Mouse (Mus musculus) heart, adult 8-10 months (tissue): Measurements from ENCODE around the gene Ivd. TPM values are rescaled to one million over a fixed set of nuclear protein-coding genes. Genes with fewer than 3 reads are reported as not detected.

Source experiments
- DNase-seq: peaks from one replicate; pipeline ENCODE4 v3.0.0; 2022; ENCODE audit warnings: low spot score
- total RNA-seq, 4 experiments: library from RNA; stranded (reverse); gene quantifications; 2 replicates each; pipeline ENCODE4 v1.2.4; 2022

The Ivd gene
- total RNA-seq, 4 experiments from 2014 or later, result 383 to 490 (median 481) TPM

DNA sequence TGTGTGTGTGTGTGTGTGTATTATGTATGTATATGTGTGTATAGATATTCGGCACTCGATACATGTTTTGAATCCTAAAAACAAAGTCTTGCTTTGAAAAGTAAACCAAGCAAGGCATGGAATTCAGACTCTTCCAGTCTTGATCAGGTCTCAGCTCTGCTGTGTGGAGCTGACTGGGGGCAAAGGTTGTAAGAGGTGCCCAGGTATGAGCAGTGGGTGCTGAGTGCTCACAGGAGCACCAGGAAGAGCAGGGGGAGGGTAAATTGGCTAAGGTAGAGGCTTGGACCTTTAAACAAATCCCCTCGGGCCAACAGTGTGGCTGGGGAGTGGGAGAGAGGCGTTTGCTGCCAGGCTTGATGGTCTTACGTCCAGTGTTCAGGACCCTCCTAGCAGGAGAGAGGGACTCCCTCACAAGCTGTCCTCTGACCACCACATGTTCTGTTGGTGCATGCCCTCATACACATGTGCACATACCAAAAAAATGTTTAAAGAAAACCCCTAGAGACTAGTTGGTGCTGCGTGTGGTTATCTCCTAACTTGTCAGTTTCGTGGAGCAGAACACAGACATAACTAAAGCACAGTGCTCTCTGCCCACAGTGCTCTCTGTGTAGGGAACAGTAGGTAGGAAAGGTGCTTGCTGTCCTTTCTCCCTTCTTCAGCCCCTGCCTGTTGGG lies 49.0 kb downstream of the Ivd start:
- DNase-seq, result no peak

DNA sequence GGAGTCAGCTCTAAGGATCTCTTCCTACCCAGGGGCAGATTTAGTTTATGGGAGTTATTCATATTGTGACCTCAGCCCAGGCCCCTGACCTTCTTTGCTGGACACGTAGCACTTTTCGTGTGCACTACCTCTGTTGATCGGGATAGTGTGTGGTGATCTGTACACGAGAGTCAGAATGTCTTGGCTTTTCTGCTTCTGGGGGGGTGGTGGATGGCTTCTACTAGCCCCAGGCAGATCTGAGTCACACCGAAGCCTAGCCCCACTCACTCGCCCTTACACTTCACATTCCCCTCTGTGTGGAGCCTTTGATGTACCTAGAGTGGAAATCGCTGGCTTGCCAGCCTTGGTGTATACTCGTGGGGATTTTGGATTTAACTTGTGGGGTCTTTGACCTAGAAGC lies 51.0 kb downstream of the Ivd start:
- DNase-seq, result no peak

- no peak for DNase-seq
Measured at GRCm38 (mm10) chr2:118913551-118914276, 52.0 kb downstream of the Ivd start.

- DNase-seq, result no peak
Measured at GRCm38 (mm10) chr2:118914685-118915084, 52.9 kb downstream of the Ivd start.

- no peak for DNase-seq
Measured at GRCm38 (mm10) chr2:118916436-118916835, 54.7 kb downstream of the Ivd start.

- DNase-seq, result no peak
Measured at GRCm38 (mm10) chr2:118918543-118918942, 56.8 kb downstream of the Ivd start.

- no peak for DNase-seq
Measured at GRCm38 (mm10) chr2:118920428-118920827, 58.7 kb downstream of the Ivd start.

GRCm38 (mm10) chr2:118925952-118926351 lies 64.2 kb downstream of the Ivd start:
- DNase-seq, result no peak

- DNase-seq, result peak; percentile 70
Measured at GRCm38 (mm10) chr2:118926361-118926997, 64.7 kb downstream of the Ivd start, which contains the start of gene Chst14. Chst14 (plus strand) TSS chr2:118926496.

DNA sequence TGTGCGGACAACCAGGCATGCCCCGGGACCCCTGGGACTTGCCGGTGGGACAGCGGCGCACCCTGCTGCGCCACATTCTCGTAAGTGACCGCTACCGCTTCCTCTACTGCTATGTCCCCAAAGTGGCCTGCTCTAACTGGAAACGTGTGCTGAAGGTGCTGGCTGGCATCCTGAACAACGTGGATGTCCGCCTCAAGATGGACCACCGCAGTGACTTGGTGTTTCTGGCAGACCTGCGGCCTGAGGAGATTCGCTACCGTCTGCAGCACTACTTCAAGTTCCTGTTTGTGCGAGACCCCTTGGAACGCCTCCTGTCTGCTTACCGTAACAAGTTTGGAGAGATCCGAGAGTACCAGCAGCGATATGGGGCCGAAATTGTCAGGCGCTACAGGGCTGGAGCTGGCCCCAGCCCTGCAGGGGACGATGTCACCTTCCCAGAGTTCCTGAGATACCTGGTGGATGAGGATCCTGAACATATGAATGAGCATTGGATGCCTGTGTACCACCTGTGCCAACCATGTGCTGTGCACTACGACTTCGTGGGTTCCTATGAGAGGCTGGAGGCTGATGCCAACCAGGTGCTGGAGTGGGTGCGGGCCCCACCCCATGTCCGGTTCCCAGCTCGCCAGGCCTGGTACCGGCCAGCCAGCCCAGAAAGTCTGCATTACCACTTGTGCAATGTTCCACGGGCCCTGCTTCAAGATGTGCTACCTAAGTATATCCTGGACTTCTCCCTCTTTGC lies 65.4 kb downstream of the Ivd start:
- DNase-seq, result no peak

Other genes with a start within 250 kb of the Ivd start
- gene Pak6, start 198.7 kb upstream of the Ivd start, total RNA-seq, result 10 to 100 TPM in 3 of 4 experiments, 1 to 10 TPM in 1; 7.5 to 13.4 (median 11.4) TPM
- 1 to 10 TPM; 1.0 to 3.1 (median 1.7) TPM for gene Ankrd63, start 158.0 kb upstream of the Ivd start, total RNA-seq
- gene Plcb2, start 133.5 kb upstream of the Ivd start, total RNA-seq, result 1 to 10 TPM; 2.2 to 3.3 (median 2.5) TPM
- 10 to 100 TPM; 33.0 to 45.2 (median 33.9) TPM for gene Inafm2, start 116.2 kb upstream of the Ivd start, total RNA-seq
- gene Ccdc9b, start 99.3 kb upstream of the Ivd start, total RNA-seq, result 10 to 100 TPM; 24.6 to 38.6 (median 29.6) TPM
- not detected for gene Phgr1, start 89.2 kb upstream of the Ivd start, total RNA-seq
- gene Disp2, start 82.2 kb upstream of the Ivd start, total RNA-seq, result under 1 TPM in 3 of 4 experiments, not detected in 1; 0.09 to 0.14 (median 0.09) TPM
- 1 to 10 TPM in 2 of 4 experiments, under 1 TPM in 2; 0.22 to 1.1 (median 0.79) TPM for gene Knstrn, start 48.0 kb upstream of the Ivd start, total RNA-seq
- gene Bahd1, start 38.4 kb downstream of the Ivd start, total RNA-seq, result 10 to 100 TPM; 14.0 to 21.2 (median 15.9) TPM
- 1 to 10 TPM; 5.7 to 9.2 (median 8.4) TPM for gene Chst14, start 64.5 kb downstream of the Ivd start, total RNA-seq
- gene Ccdc32, start 167.4 kb downstream of the Ivd start, total RNA-seq, result 10 to 100 TPM in 3 of 4 experiments, 1 to 10 TPM in 1; 9.5 to 13.6 (median 11.9) TPM
- gene Rpusd2, start 172.8 kb downstream of the Ivd start, total RNA-seq, result 1 to 10 TPM; 4.2 to 4.7 (median 4.5) TPM
- under 1 TPM; 0.12 to 0.92 (median 0.24) TPM for gene Knl1, start 185.2 kb downstream of the Ivd start, total RNA-seq